Mouse (Mus musculus) hematopoietic stem cell, adult 5-6 weeks (primary cell): Measurements from ENCODE around the gene Zfp384. TPM values are rescaled to one million over a fixed set of nuclear protein-coding genes. Genes with fewer than 3 reads are reported as not detected.
"Not testable (repeated sequence)": the region's sequence is repeated elsewhere in the genome, so short reads cannot be mapped to it uniquely, and the experiment has no call there.

Experiments
- ATAC-seq, 2 experiments: fragments of 125-278 bp in 1 of 2; replicated peaks in 1 of 2; 2 replicates each; pipeline ENCODE4 v1.8.0; 2016 to 2017; ENCODE audit warnings: inconsistent platforms in 2 of 2, mild to moderate bottlenecking in 2 of 2, moderate number of reproducible peaks in 2 of 2, low read depth in 1 of 2, moderate TSS enrichment in 1 of 2; ENCODE audit not compliant: low FRiP score in 2 of 2, poor library complexity in 2 of 2, severe bottlenecking in 2 of 2, insufficient read depth in 1 of 2, low TSS enrichment in 1 of 2
- total RNA-seq: library from RNA; stranded (forward); fragments of 172-1452, 232-1000 nt; gene quantifications from 2 replicates; pipeline ENCODE4 v1.2.3, GENCODE M21; 2017

Gene Zfp384
- total RNA-seq, 1 experiment from 2014 or later: 29.2 TPM

DNA sequence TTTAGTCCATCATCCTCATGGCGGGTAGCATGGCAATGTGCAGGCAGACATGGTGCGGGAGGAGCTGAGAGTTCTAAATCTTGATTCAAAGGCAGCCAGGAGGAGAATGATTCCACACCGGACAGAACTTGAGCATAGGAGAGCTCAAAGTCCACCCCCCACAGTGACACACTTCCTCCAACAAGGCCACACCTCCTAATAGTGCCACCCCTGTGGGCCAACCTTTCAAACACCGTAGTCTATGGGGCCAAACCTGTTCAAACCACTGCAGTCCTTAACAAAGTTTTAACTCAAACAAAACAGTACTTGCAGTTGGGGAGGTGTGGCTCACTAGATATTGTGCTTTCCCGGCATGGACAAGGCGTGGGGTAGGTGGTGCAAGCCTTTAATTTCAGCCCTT, 55.0 kb downstream of the Zfp384 start:
- ATAC-seq: no peak

DNA sequence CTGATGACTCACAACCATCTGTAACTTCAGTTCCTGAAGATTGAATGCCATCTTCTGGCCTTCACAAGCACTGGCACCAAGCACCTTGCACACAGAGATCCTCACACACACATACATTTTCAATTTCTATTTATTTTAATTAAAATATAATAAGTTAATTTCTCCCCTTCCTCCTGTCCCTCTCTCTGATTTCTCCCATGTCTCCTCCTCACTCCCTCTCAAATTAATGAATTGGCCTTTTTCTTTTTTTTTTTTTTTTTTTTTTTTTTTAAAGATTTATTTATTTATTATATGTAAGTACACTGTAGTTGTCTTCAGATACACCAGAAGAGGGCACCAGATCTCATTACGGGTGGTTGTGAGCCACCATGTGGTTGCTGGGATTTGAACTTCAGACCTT, 56.3 kb downstream of the Zfp384 start:
- ATAC-seq: not testable (repeated sequence)

DNA sequence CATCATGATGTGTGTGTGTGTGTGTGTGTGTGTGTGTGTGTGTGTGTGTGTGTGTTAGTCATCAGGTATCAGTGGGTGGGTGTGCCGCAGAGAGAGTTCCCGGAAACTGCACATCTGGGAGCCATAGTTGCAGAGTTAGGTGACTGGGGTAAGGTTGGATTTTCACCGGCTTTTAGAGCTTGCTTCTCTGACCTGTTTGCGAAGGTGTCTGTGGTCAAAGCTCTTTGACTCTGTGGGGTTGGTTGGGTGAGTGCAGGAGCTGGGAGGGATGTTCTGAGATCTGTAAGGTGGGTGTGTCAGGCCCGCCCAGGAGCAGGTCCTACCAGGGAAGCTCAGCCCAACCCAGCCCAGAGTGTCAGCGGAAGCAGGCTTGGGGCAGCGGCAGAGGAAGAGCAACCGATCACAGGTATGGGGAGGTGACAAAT, 58.6 kb downstream of the Zfp384 start, which contains the start of gene Lpar5:
TSS of gene Lpar5 (plus strand) at position 350 of the 425 bp plus-strand sequence.
- ATAC-seq: no peak

DNA sequence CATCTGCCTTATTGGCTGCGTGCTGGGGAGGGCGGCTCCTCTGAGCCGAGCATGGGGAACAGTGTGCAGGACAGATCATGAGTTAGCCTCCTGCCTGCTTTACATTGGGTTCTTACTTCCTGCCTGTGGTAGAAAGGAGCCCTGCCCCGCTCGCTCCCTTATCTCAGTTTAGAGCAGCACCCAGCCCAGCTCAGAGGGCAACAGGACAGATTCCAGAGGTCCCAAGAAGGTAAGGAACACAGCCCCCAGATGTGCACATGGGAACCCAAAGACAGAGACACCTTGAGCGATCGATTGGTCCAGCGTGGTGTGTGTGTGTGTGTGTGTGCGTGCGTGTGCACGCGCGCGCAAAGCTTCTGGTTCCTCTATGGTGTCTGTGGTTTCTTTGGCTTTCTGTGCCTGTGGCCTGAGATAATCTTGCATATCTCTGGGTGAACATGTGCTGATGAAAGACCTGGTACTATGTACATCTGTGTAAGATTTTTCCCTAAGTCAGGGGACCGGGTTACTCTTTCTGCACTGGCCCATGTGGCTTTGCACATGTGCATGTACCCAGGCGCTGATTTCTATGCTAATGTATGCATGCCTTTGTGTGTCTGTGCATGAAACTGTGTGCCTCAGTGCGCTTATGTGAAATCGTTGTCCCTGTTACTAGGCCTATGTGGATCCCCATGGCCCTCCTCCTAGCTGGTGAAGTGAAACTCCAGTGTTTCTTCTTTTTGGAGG, 62.4 kb downstream of the Zfp384 start:
- peak; percentile 80 to 92 for ATAC-seq

DNA sequence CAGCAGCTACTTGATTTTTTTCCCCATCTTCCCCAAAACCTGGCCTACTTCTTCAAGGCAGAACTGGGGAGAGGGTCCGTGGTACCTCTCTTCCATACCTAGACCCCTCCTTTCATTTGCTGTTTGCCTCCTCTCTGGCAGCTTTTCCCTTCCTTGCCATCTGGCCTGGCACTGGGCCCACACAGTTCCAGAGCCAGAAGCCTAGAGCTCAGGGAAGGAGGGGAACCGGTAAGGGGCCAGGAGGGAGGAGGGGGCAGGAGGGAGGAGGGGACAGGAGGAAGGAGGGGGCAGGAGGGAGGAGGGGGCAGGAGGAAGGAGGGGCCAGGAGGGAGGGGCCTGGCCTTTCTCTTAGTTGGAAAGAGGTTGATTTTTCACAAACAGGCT, 62.9 kb downstream of the Zfp384 start:
- ATAC-seq: 0 out of 4 replicates have a peak, but pooled peaks of 1 of the 2 experiments have one; percentile 6

DNA sequence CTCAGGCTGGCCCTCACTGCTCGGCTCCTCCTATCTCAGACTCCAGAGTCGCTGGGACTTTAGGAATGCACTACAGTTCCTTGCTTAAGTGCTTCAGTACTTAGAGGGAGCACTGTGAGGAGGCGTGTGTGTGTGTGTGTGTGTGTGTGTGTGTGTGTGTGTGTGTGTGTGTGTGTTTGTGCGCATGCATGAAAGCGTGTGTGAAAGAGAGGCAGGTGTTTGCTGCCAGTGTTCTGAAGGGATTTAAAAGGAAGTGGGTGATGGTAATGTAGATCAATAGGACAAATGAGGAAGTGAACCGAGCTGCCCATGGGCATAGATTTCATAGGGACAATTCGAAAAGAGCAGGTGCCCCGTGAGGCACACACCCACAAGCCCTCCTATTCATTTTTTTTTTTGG, 64.9 kb downstream of the Zfp384 start:
- peak; percentile 18 to 33; a peak in 2 of 4 replicates for ATAC-seq

DNA sequence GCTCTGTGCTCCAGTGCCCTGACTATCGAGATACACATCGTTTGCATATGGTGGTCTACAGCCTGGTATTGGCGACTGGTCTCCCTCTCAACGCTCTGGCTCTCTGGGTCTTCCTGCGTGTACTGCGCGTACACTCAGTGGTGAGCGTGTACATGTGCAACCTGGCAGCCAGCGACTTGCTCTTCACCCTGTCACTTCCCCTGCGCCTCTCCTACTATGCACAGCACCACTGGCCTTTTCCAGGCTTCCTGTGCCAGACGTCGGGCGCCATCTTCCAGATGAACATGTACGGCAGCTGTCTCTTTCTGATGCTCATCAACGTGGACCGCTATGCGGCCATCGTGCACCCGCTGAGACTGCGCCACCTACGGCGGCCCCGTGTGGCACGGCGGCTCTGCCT, 72.4 kb downstream of the Zfp384 start:
- no peak for ATAC-seq

DNA sequence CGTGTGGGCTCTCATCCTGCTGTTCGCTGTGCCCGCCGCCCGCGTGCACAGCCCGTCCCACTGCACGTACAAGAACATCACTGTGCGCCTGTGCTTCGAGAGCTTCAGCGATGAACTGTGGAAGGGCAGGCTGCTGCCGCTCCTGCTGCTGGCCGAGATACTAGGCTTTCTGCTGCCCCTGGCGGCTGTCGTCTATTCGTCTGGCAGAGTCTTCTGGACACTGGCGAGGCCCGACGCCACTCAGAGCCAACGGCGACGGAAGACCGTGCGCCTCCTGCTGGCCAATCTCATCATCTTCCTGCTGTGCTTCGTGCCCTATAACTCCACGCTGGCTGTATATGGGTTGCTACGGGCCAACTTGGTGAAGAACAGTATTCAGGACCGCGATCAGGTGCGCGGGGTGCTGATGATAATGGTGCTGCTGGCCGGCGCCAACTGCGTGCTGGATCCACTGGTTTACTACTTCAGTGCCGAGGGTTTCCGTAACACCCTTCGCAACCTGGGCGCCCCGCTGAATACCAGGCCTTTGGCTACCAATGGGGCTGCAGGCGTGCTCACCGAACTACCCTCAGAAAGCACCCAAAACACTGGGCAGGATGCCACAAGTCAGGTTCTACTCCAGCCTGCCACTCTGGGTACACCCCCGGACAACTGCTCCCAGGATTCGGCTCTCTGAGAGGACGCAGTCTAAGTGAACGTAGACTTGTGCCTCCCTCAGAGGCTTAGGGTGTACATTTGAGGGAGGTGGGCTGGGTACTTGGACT, 73.0 kb downstream of the Zfp384 start:
- no peak for ATAC-seq

DNA sequence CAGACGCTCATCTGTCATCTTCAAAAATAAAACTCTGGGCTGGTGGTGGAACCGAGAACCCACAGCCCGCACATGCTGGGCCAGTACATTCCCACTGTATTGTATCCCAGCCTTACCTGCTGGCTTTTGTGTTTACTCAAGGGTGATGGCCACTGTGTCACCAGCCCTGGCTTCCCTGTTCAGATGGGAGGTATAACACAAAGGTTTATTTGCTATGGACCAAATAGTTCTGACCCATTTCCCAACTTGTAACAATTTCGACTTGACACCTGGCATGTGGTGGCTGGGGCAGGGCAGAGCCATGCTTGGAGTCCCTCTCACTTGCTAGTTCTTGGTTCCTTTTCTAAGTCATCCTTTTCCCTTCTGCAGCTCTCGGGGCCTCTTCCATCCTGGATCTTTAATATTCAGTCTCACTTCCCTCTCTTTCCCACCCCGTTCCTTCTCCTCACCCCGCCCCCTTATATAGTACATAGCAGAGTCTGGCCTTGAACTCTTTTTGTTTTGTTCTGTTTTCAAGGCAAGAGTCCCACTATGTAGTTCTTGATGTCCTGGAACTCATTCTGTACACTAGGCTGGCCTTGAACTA, 73.9 kb downstream of the Zfp384 start:
- no peak for ATAC-seq

DNA sequence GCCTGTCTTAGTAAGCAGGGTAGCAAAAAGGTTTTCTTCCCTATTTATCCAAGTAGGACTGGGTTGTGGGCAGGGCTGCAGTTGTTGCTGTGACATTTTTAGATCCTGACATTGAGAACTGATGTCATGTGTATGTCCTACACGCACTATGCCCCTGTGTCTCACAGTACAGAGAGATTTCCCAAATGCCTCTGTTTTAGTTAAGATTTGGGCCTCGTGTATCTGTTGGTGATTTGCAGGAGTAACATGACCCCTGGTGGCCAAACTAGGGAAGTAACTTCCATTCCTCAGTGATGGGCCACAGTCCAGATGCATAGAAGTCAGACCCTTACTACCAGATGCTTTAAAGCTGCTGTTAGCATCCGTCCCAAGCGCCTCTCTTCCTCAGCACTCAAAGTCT, 75.5 kb downstream of the Zfp384 start:
- peak; percentile 44 to 52; a peak in 3 of 4 replicates for ATAC-seq

Other genes starting within 250 kb of the Zfp384 start
- gene Eno2, start 239.5 kb upstream of the Zfp384 start, total RNA-seq: 2.6 and 5.6 TPM in 2 replicates
- gene Lrrc23, start 229.4 kb upstream of the Zfp384 start, total RNA-seq: 1.1 and 3.3 TPM in 2 replicates
- gene Spsb2, start 200.5 kb upstream of the Zfp384 start, total RNA-seq: 5.3 and 11.0 TPM in 2 replicates
- gene Tpi1, start 194.8 kb upstream of the Zfp384 start, total RNA-seq: 193 and 201 TPM in 2 replicates
- 55.3 and 78.1 TPM in 2 replicates for gene Usp5, start 179.7 kb upstream of the Zfp384 start, total RNA-seq
- gene Cdca3, start 179.6 kb upstream of the Zfp384 start, total RNA-seq: 62.0 and 98.2 TPM in 2 replicates
- gene Gnb3, start 168.9 kb upstream of the Zfp384 start, total RNA-seq: not detected in 2 replicates
- gene P3h3, start 151.4 kb upstream of the Zfp384 start, total RNA-seq: 14.5 and 24.3 TPM in 2 replicates
- 0.15 TPM in 1 of 2 replicates, not detected in the other for gene Gpr162, start 145.2 kb upstream of the Zfp384 start, total RNA-seq
- 5.8 and 10.0 TPM in 2 replicates for gene Cd4, start 120.9 kb upstream of the Zfp384 start, total RNA-seq
- 3.8 and 9.1 TPM in 2 replicates for gene Lag3, start 97.4 kb upstream of the Zfp384 start, total RNA-seq
- gene Ptms, start 89.0 kb upstream of the Zfp384 start, total RNA-seq: 121 and 123 TPM in 2 replicates
- 54.2 and 67.4 TPM in 2 replicates for gene Mlf2, start 77.8 kb upstream of the Zfp384 start, total RNA-seq
- 41.6 and 51.1 TPM in 2 replicates for gene Cops7a, start 43.6 kb upstream of the Zfp384 start, total RNA-seq
- not detected in 2 replicates for gene Pianp, start 12.5 kb upstream of the Zfp384 start, total RNA-seq
- 92.9 and 101 TPM in 2 replicates for gene Ing4, start 30.6 kb downstream of the Zfp384 start, total RNA-seq
- 7.6 and 7.8 TPM in 2 replicates for gene Acrbp, start 40.5 kb downstream of the Zfp384 start, total RNA-seq
- 8.0 and 8.8 TPM in 2 replicates for gene Lpar5, start 58.8 kb downstream of the Zfp384 start, total RNA-seq
- 499 and 599 TPM in 2 replicates for gene Chd4, start 86.8 kb downstream of the Zfp384 start, total RNA-seq
- gene Nop2, start 122.8 kb downstream of the Zfp384 start, total RNA-seq: 58.8 and 63.4 TPM in 2 replicates
- gene Iffo1, start 136.1 kb downstream of the Zfp384 start, total RNA-seq: 13.3 and 14.2 TPM in 2 replicates
- gene Gapdh, start 157.3 kb downstream of the Zfp384 start, total RNA-seq: 727 and 879 TPM in 2 replicates
- gene Ncapd2, start 182.6 kb downstream of the Zfp384 start, total RNA-seq: 199 and 281 TPM in 2 replicates
- 72.6 and 78.6 TPM in 2 replicates for gene Mrpl51, start 182.7 kb downstream of the Zfp384 start, total RNA-seq
- gene Vamp1, start 206.4 kb downstream of the Zfp384 start, total RNA-seq: 7.7 and 13.7 TPM in 2 replicates
- gene Tapbpl, start 222.7 kb downstream of the Zfp384 start, total RNA-seq: 23.1 and 29.7 TPM in 2 replicates
- gene Cd27, start 227.9 kb downstream of the Zfp384 start, total RNA-seq: 170 and 196 TPM in 2 replicates